Mouse (Mus musculus) hindbrain, embryonic 10.5 days (tissue): ENCODE data around the gene Krt13. TPM values are rescaled to one million over a fixed set of nuclear protein-coding genes. Genes with fewer than 3 reads are reported as not detected.

Experiments
- DNase-seq: peaks from one replicate; pipeline ENCODE4 v3.0.0-alpha.2; 2017; ENCODE audit warnings: low spot score
- H3K27ac ChIP-seq: fragments of 300-500 bp; sonication (generic); 2 replicates; pipeline ENCODE4 v1.5.1; 2016; ENCODE audit warnings: mild to moderate bottlenecking, moderate library complexity
- H3K27me3 ChIP-seq: fragments of 300-500 bp; sonication (generic); 2 replicates; pipeline ENCODE4 v1.6.1; 2016; ENCODE audit warnings: mild to moderate bottlenecking; ENCODE audit not compliant: poor library complexity, insufficient read depth, severe bottlenecking
- H3K36me3 ChIP-seq: fragments of 300-500 bp; sonication (generic); 2 replicates; pipeline ENCODE4 v1.6.1; 2016; ENCODE audit warnings: mild to moderate bottlenecking, moderate library complexity
- H3K4me1 ChIP-seq: fragments of 300-500 bp; sonication (generic); replicated peaks from 2 replicates; pipeline ENCODE4 v1.6.1; 2016; ENCODE audit warnings: mild to moderate bottlenecking
- H3K4me3 ChIP-seq: fragments of 300-500 bp; sonication (generic); 2 replicates; pipeline ENCODE4 v1.5.1; 2016; ENCODE audit warnings: mild to moderate bottlenecking, moderate library complexity
- H3K9me3 ChIP-seq: fragments of 300-500 bp; sonication (generic); 2 replicates; pipeline ENCODE4 v1.6.1; 2016; ENCODE audit warnings: mild to moderate bottlenecking, moderate library complexity
- WGBS: fragments of 180-500 bp; shearing (Covaris S2); methylation state at CpG from one replicate; pipeline ENCODE4 v1.1.7; 2016; 5-methylcytosine and 5-hydroxymethylcytosine counted together
- polyA plus RNA-seq: library from polyadenylated mRNA; unstranded; fragments of >200 nt; fragmentation: Nextera tagmentation; extraction: Ambion mirVana; gene quantifications from 2 replicates; pipeline ENCODE4 v1.2.1, GENCODE M21; 2016

Gene Krt13
- polyA plus RNA-seq, 1 experiment from 2014 or later, result 0.43 TPM

GRCm38 (mm10) chr11:100140966-100141365, 19.6 kb upstream of the Krt13 start:
- no peak overlapping the region for H3K27ac ChIP-seq
- H3K36me3 ChIP-seq, result no peaks in the 10 kb centered on the region
- H3K9me3 ChIP-seq, result no peaks in the 10 kb centered on the region
- H3K27me3 ChIP-seq, result peaks cover 28% of the 10 kb centered on the region
- no peak overlapping the region for H3K4me3 ChIP-seq
- no peak for DNase-seq
- WGBS, result 86% methylated on average over 21 of the region's 21 CpGs
- H3K4me1 ChIP-seq, result peaks cover 46% of the 10 kb centered on the region

GRCm38 (mm10) chr11:100139391-100139790, 18.0 kb upstream of the Krt13 start:
- H3K36me3 ChIP-seq, result no peaks in the 10 kb centered on the region
- 78% methylated on average over 2 of the region's 2 CpGs for WGBS
- no peak for DNase-seq
- H3K27ac ChIP-seq, result peak overlapping the region; percentile 40; the same call in 1 of the 2 replicates
- peaks cover 12% of the 10 kb centered on the region for H3K27me3 ChIP-seq
- no peaks in the 10 kb centered on the region for H3K9me3 ChIP-seq
- peaks cover 32% of the 10 kb centered on the region for H3K4me1 ChIP-seq
- H3K4me3 ChIP-seq, result no peak overlapping the region

- no peak for DNase-seq
- peaks cover 6% of the 10 kb centered on the region for H3K27me3 ChIP-seq
- no peak overlapping the region for H3K4me3 ChIP-seq
- H3K36me3 ChIP-seq, result no peaks in the 10 kb centered on the region
- H3K27ac ChIP-seq, result peak overlapping the region; percentile 40; the same call in 1 of the 2 replicates
- H3K9me3 ChIP-seq, result no peaks in the 10 kb centered on the region
- 45% methylated on average over 7 of the region's 7 CpGs for WGBS
- H3K4me1 ChIP-seq, result peaks cover 32% of the 10 kb centered on the region
Measured at GRCm38 (mm10) chr11:100138809-100139208, 17.4 kb upstream of the Krt13 start.

DNA sequence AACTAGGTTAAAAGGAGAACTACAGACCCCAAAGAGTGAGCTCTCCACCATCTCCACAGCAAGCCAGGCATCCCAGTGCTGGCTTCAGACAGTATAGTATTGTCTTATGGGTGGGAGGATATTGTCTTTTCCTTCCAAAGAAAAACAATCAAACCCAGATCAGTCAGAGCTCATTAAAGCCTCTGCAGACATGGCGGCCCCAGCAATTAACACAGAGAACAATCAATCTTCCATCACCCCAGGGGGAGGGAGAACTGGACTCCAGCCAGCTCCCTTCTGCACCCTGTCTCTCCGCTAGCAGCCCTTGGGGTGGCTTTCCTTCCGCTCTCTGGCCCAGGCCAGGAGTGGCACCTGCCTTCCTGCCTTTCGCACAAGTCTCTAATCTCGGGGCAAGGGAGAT, 16.3 kb upstream of the Krt13 start:
- Histone ChIP-seq H3K4me1 (peaks cover 32% of the 10 kb centered on the region), H3K27me3 (peaks cover 4% of the 10 kb centered on the region; the same call in 1 of the 2 replicates), H3K27ac (no peak overlapping the region), H3K36me3 (no peaks in the 10 kb centered on the region), H3K9me3 (no peaks in the 10 kb centered on the region), H3K4me3 (no peak overlapping the region)
- no peak for DNase-seq
- WGBS, result 53% methylated on average over 5 of the region's 5 CpGs

- Histone ChIP-seq H3K27ac (no peak overlapping the region), H3K36me3 (no peaks in the 10 kb centered on the region), H3K27me3 (peaks cover 4% of the 10 kb centered on the region; the same call in 1 of the 2 replicates), H3K4me1 (peaks cover 32% of the 10 kb centered on the region), H3K4me3 (no peak overlapping the region), H3K9me3 (no peaks in the 10 kb centered on the region)
- WGBS, result 52% methylated on average over 5 of the region's 5 CpGs
- DNase-seq, result no peak
Measured at GRCm38 (mm10) chr11:100136559-100136958, 15.2 kb upstream of the Krt13 start.

DNA sequence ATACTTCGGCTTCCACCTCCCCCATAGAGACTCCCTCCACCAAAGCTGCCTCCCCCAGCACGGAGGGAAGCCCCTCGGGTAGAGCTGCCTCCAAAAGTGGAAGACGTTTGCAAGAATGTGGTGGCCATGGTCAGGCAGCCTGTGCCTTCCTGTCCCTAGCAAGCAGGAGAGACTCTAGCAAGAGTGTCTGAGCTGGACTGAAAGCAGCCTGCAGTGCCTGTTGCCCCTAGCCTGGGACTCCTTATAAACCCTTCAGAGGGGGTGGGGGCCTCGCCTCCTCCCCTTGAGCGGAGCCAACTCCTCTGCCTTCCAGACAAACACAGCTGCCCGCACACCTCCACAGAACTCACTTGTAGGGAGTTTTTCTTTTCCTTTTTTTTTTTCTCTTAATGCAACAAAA, 14.4 kb upstream of the Krt13 start, which contains the start of gene Krt15:
Gene Krt15 (minus strand): TSS at position 198 of the 400 bp plus-strand sequence.
- 73% methylated on average over 7 of the region's 7 CpGs for WGBS
- no peak within 1 kb of the TSS for H3K27ac ChIP-seq

GRCm38 (mm10) chr11:100124901-100125300, 3.5 kb upstream of the Krt13 start:
- Histone ChIP-seq H3K27ac (no peak overlapping the region), H3K27me3 (no peaks in the 10 kb centered on the region), H3K9me3 (no peaks in the 10 kb centered on the region), H3K4me1 (no peaks in the 10 kb centered on the region), H3K4me3 (no peak overlapping the region), H3K36me3 (no peaks in the 10 kb centered on the region)
- DNase-seq, result no peak
- 86% methylated on average over 7 of the region's 7 CpGs for WGBS

More for the DNA sequence above, 14.4 kb upstream of the Krt13 start, which contains the start of gene Krt15:
- Histone ChIP-seq H3K4me1 (peaks cover 32% of the 10 kb centered on the region), H3K4me3 (no peak within 1 kb of the TSS), H3K9me3 (no peaks in the 10 kb centered on the region), H3K36me3 (no peaks in the 10 kb centered on the region), H3K27me3 (peaks cover 4% of the 10 kb centered on the region; the same call in 1 of the 2 replicates)
- no peak for DNase-seq

- H3K4me1 ChIP-seq, result peaks cover 7% of the 10 kb centered on the region; the same call in 1 of the 2 replicates
- H3K27ac ChIP-seq, result no peak overlapping the region
- H3K9me3 ChIP-seq, result no peaks in the 10 kb centered on the region
- no peaks in the 10 kb centered on the region for H3K27me3 ChIP-seq
- WGBS, result 91% methylated on average over 5 of the region's 5 CpGs
- no peaks in the 10 kb centered on the region for H3K36me3 ChIP-seq
- no peak overlapping the region for H3K4me3 ChIP-seq
- DNase-seq, result no peak
Measured at GRCm38 (mm10) chr11:100120331-100120730, 1.0 kb downstream of the Krt13 start.

DNA sequence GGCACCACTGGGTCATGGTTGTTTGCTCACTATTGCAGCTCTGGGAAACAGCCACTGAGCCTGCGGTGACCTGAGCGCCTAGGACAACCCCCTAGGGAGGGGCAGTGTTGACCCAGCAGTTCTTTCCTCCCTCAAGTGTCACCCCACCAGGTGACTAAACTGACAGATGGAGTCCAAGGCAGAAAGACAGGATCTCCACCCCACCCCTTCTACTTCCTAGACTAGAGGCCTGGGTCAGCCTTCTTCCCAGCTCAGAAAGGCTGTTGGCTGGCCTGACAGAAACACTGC, 7.7 kb downstream of the Krt13 start:
- 57% methylated on average over 2 of the region's 2 CpGs for WGBS
- no peak for DNase-seq

GRCm38 (mm10) chr11:100112935-100113741, 8.2 kb downstream of the Krt13 start:
- WGBS, result 75% methylated on average over 11 of the region's 11 CpGs
- no peak overlapping the region for H3K4me3 ChIP-seq
- H3K27me3 ChIP-seq, result no peaks in the 10 kb centered on the region
- no peaks in the 10 kb centered on the region for H3K9me3 ChIP-seq
- no peak overlapping the region for H3K27ac ChIP-seq
- no peaks in the 10 kb centered on the region for H3K36me3 ChIP-seq
- DNase-seq, result no peak
- H3K4me1 ChIP-seq, result peaks cover 14% of the 10 kb centered on the region; the same call in 1 of the 2 replicates

More for the DNA sequence above, 7.7 kb downstream of the Krt13 start:
- Histone ChIP-seq H3K9me3 (no peaks in the 10 kb centered on the region), H3K4me3 (no peak overlapping the region), H3K36me3 (no peaks in the 10 kb centered on the region), H3K4me1 (peaks cover 14% of the 10 kb centered on the region; the same call in 1 of the 2 replicates), H3K27me3 (no peaks in the 10 kb centered on the region), H3K27ac (no peak overlapping the region)

- DNase-seq, result no peak
- 93% methylated on average over 6 of the region's 6 CpGs for WGBS
- H3K27ac ChIP-seq, result no peak within 1 kb of the TSS
- no peaks in the 10 kb centered on the region for H3K9me3 ChIP-seq
- H3K27me3 ChIP-seq, result no peaks in the 10 kb centered on the region
- H3K4me3 ChIP-seq, result no peak within 1 kb of the TSS
- no peaks in the 10 kb centered on the region for H3K36me3 ChIP-seq
- peaks cover 4% of the 10 kb centered on the region; the same call in 1 of the 2 replicates for H3K4me1 ChIP-seq
Measured at GRCm38 (mm10) chr11:100105576-100106122, 15.7 kb downstream of the Krt13 start, which contains the start of gene Krt36. Krt36 (minus strand) TSS chr11:100105626.

- H3K36me3 ChIP-seq, result no peaks in the 10 kb centered on the region
- H3K27ac ChIP-seq, result no peak overlapping the region
- H3K4me3 ChIP-seq, result no peak overlapping the region
- 64% methylated on average over 15 of the region's 15 CpGs for WGBS
- H3K27me3 ChIP-seq, result no peaks in the 10 kb centered on the region
- DNase-seq, result no peak
- H3K9me3 ChIP-seq, result no peaks in the 10 kb centered on the region
- H3K4me1 ChIP-seq, result peaks cover 16% of the 10 kb centered on the region
Measured at GRCm38 (mm10) chr11:100102693-100103429, 18.5 kb downstream of the Krt13 start.

- H3K4me3 ChIP-seq, result no peak overlapping the region
- H3K27me3 ChIP-seq, result no peaks in the 10 kb centered on the region
- H3K9me3 ChIP-seq, result no peaks in the 10 kb centered on the region
- H3K27ac ChIP-seq, result no peak overlapping the region
- H3K4me1 ChIP-seq, result peaks cover 19% of the 10 kb centered on the region
- 90% methylated on average over 4 of the region's 4 CpGs for WGBS
- DNase-seq, result no peak
- H3K36me3 ChIP-seq, result no peaks in the 10 kb centered on the region
Measured at GRCm38 (mm10) chr11:100100391-100100790, 21.0 kb downstream of the Krt13 start.
